Mouse (Mus musculus): ENCODE data around the gene Ate1.

- TF ChIP-seq GATA1 (IDR thresholded peaks at IDR 0.05; ENCODE audit: borderline replicate concordance, low read length) = no peak
- TF ChIP-seq FLI1 (IDR thresholded peaks at IDR 0.05; ENCODE audit: low read length) = no peak
Observed at GRCm38 (mm10) chr7:130380367-130380766, 139.8 kb downstream of the Ate1 start.

Data from megakaryocyte, embryonic 14.5 days (primary cell).